ENCODE assay signal across 8 mouse cellular contexts in genomic region chr13:51716350-51717263, GRCm38 (mm10).
DNase-seq lines count a peak whose midpoint lies in the region; ATAC-seq lines count a peak whose summit lies in the region.
"Had no signal": no experiment of that assay in that cellular context is flagged by ENCODE, and none has a peak within 500 bp of the region (broad histone marks: within the 10 kb centered on the region; RNA-seq: fewer than 3 reads in every experiment).

No protein-coding gene starts in this region.

- H3K27ac ChIP-seq in heart, embryonic 16.5 days (ENCODE audit: low read length) = no peak overlapping the region
- no peak overlapping the region for H3K27ac ChIP-seq in stomach, embryonic 16.5 days (ENCODE audit: low read length)

- peaks cover 16% of the 10 kb centered on the region for H3K36me3 ChIP-seq in heart, embryonic 16.5 days (ENCODE audit: control insufficient read depth, insufficient read depth)
- H3K36me3 ChIP-seq in stomach, embryonic 16.5 days (ENCODE audit: control insufficient read depth, insufficient read depth, low read length) = 0 out of 2 replicates have a peak, but pooled peaks cover 4% of the 10 kb centered on the region

- H3K9ac ChIP-seq in heart, embryonic 16.5 days (ENCODE audit: low read length) = no peak overlapping the region
- H3K9ac ChIP-seq in stomach, embryonic 16.5 days (ENCODE audit: low read length) = no peak overlapping the region

- H3K4me2 ChIP-seq in heart, embryonic 16.5 days (ENCODE audit: low read depth, low read length) = no peak overlapping the region
- H3K4me2 ChIP-seq in stomach, embryonic 16.5 days (ENCODE audit: low read depth, low read length) = no peak overlapping the region

- 29% methylated on average over 8 of the region's 8 CpGs for WGBS in heart, embryonic 16.5 days
- WGBS in stomach, embryonic 16.5 days = 58% methylated on average over 8 of the region's 8 CpGs

- peak; percentile 56 for DNase-seq in ovary, postnatal 36 days (ENCODE audit: low spot score)
- DNase-seq in ovary, postnatal 14 days (ENCODE audit: low spot score) = no peak
- peak; percentile 55 for DNase-seq in cerebellum, adult 8-10 months
- DNase-seq in thymus, postnatal 0 days (ENCODE audit: low spot score) = no peak

- no peaks in the 10 kb centered on the region for H3K27me3 ChIP-seq in heart, embryonic 16.5 days (ENCODE audit: control insufficient read depth, insufficient read depth, low read length)
- H3K27me3 ChIP-seq in stomach, embryonic 16.5 days (ENCODE audit: control insufficient read depth, insufficient read depth, low read length) = no peaks in the 10 kb centered on the region

- peaks cover 7% of the 10 kb centered on the region for H3K4me1 ChIP-seq in heart, embryonic 16.5 days (ENCODE audit: control insufficient read depth, insufficient read depth, low read length)
- no peaks in the 10 kb centered on the region for H3K4me1 ChIP-seq in stomach, embryonic 16.5 days (ENCODE audit: control insufficient read depth, insufficient read depth, low read length)

- peak; percentile 88 for ATAC-seq in heart, embryonic 16.5 days (replicated peaks; ENCODE audit: extremely low read depth, insufficient read depth, low FRiP score)
- ATAC-seq in stomach, embryonic 16.5 days (ENCODE audit: insufficient read depth, low FRiP score) = peak; percentile 56; the same call in 1 of the 2 replicates
- ATAC-seq in megakaryocyte progenitor cell, adult 5-6 weeks (replicated peaks; ENCODE audit: poor library complexity) = no peak

- no peaks in the 10 kb centered on the region for H3K9me3 ChIP-seq in heart, embryonic 16.5 days (replicated peaks; ENCODE audit: control insufficient read depth, low read length)
- no peaks in the 10 kb centered on the region for H3K9me3 ChIP-seq in stomach, embryonic 16.5 days (replicated peaks; ENCODE audit: control insufficient read depth, low read length)

- H3K4me3 ChIP-seq in heart, embryonic 16.5 days (ENCODE audit: low read length) = no peak overlapping the region
- no peak overlapping the region for H3K4me3 ChIP-seq in stomach, embryonic 16.5 days (replicated peaks; ENCODE audit: low read length)
- H3K4me3 ChIP-seq: myocyte had no signal

Comparison
In these comparisons a context has a peak if more than half of its experiments do, and no peak if none do; other contexts are left out.
1. DNase-seq: peak in ovary, postnatal 36 days (single experiment) and cerebellum, adult 8-10 months (single experiment); none in ovary, postnatal 14 days (single experiment) and thymus, postnatal 0 days (single experiment).